11 mouse cellular contexts compared by ENCODE assay signal in the genomic region with DNA sequence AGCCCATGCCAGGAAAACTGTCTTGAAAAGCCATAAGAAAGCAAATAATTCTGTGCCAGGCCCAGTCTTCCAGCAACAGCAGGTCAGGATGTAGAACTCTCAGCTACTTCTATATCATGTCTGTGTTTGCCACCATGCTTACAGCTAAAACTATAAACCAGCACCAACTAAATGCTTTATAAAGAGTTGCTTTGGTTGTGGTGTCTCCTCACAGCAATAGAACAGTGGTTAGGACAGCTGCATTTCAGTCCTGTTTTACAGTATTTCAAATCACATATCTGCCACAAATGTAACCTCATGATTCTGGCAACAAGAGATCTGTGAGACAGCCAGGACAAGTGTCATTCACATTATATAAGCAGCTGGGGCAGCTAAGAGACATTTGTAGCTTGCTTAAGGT. TPM values are rescaled to one million over a fixed set of nuclear protein-coding genes. Genes with fewer than 3 reads are reported as not detected.
DNase-seq lines count a peak whose midpoint lies in the region; ATAC-seq lines count a peak whose summit lies in the region.
"Had no signal": no experiment of that assay in that cellular context is flagged by ENCODE, and none has a peak within 500 bp of the region (broad histone marks: within the 10 kb centered on the region; RNA-seq: fewer than 3 reads in every experiment).

No protein-coding gene starts in this region.

- peak; percentile 5 for DNase-seq in hindbrain, embryonic 11.5 days (ENCODE audit: low spot score)
- no peak for DNase-seq in neural tube, embryonic 10.5 days (ENCODE audit: extremely low spot score, low spot score)
- peak; percentile 38 for DNase-seq in adipocyte (ENCODE audit: low spot score)
- no peak for DNase-seq in right cerebral cortex, postnatal 36 days (ENCODE audit: low spot score in 2 of 2)
- DNase-seq: adrenal gland, postnatal 14 days; heart, postnatal 36 days; kidney, postnatal 10 days had no signal

- H3K27ac ChIP-seq in hindbrain, embryonic 11.5 days (ENCODE audit: low read depth, low read length) = no peak overlapping the region
- H3K27ac ChIP-seq in hindbrain, embryonic 12.5 days = no peak overlapping the region
- 0 out of 2 replicates have a peak overlapping the region, but pooled peaks have one; percentile 54 for H3K27ac ChIP-seq in neural tube, embryonic 13.5 days (replicated peaks)

- no peak overlapping the region for H3K4me3 ChIP-seq in hindbrain, embryonic 11.5 days (ENCODE audit: low read depth, low read length)
- H3K4me3 ChIP-seq in hindbrain, embryonic 12.5 days = no peak overlapping the region
- no peak overlapping the region for H3K4me3 ChIP-seq in neural tube, embryonic 13.5 days

- H3K9ac ChIP-seq in hindbrain, embryonic 11.5 days (ENCODE audit: low read depth, low read length) = no peak overlapping the region
- no peak overlapping the region for H3K9ac ChIP-seq in hindbrain, embryonic 12.5 days
- H3K9ac ChIP-seq in neural tube, embryonic 13.5 days = no peak overlapping the region

- no peaks in the 10 kb centered on the region for H3K36me3 ChIP-seq in hindbrain, embryonic 11.5 days (ENCODE audit: control insufficient read depth, insufficient read depth, low read length)
- H3K36me3 ChIP-seq in hindbrain, embryonic 12.5 days = peaks cover 47% of the 10 kb centered on the region
- H3K36me3 ChIP-seq in neural tube, embryonic 13.5 days = peaks cover 75% of the 10 kb centered on the region

- ATAC-seq in hindbrain, embryonic 11.5 days (ENCODE audit: low FRiP score) = no peak
- no peak for ATAC-seq in hindbrain, embryonic 12.5 days (ENCODE audit: low FRiP score)
- ATAC-seq in neural tube, embryonic 13.5 days (ENCODE audit: low read depth) = no peak
- ATAC-seq in frontal cortex, adult (ENCODE audit: low TSS enrichment) = no peak
- ATAC-seq: lung, postnatal 0 days had no signal

- no peaks in the 10 kb centered on the region for H3K4me1 ChIP-seq in hindbrain, embryonic 11.5 days (replicated peaks; ENCODE audit: control insufficient read depth, insufficient read depth, low read length)
- H3K4me1 ChIP-seq in hindbrain, embryonic 12.5 days = peaks cover 15% of the 10 kb centered on the region
- peaks cover 32% of the 10 kb centered on the region for H3K4me1 ChIP-seq in neural tube, embryonic 13.5 days (replicated peaks)

- no peak overlapping the region for H3K4me2 ChIP-seq in hindbrain, embryonic 11.5 days (replicated peaks; ENCODE audit: low read depth, low read length)
- no peak overlapping the region for H3K4me2 ChIP-seq in hindbrain, embryonic 12.5 days (replicated peaks)
- H3K4me2 ChIP-seq in neural tube, embryonic 13.5 days = no peak overlapping the region

- no peaks in the 10 kb centered on the region for H3K27me3 ChIP-seq in hindbrain, embryonic 11.5 days (ENCODE audit: control insufficient read depth, insufficient read depth, low read length)
- H3K27me3 ChIP-seq in hindbrain, embryonic 12.5 days = no peaks in the 10 kb centered on the region
- H3K27me3 ChIP-seq in neural tube, embryonic 13.5 days = no peaks in the 10 kb centered on the region

- no peaks in the 10 kb centered on the region for H3K9me3 ChIP-seq in hindbrain, embryonic 11.5 days (ENCODE audit: control insufficient read depth, low read length)
- H3K9me3 ChIP-seq in hindbrain, embryonic 12.5 days (replicated peaks) = no peaks in the 10 kb centered on the region
- H3K9me3 ChIP-seq in neural tube, embryonic 13.5 days = no peaks in the 10 kb centered on the region

RNA-seq across cellular contexts. Expression of a gene that starts 6.2 kb away (rescaled TPM):
- 8.6 and 15.1 TPM in 2 replicates for polyA plus RNA-seq in hindbrain, embryonic 11.5 days (2014; fragmentation: Nextera tagmentation; extraction: Ambion mirVana)
- polyA plus RNA-seq in hindbrain, embryonic 12.5 days (2016; fragmentation: Nextera tagmentation; extraction: Ambion mirVana) = 9.6 and 11.4 TPM in 2 replicates
- 11.9 and 12.3 TPM in 2 replicates for polyA plus RNA-seq in neural tube, embryonic 13.5 days (2015; fragmentation: Nextera tagmentation; extraction: Ambion mirVana)

RNA-seq across cellular contexts. Expression of a gene that starts 29.6 kb away (rescaled TPM):
- 43.2 and 51.5 TPM in 2 replicates for polyA plus RNA-seq in hindbrain, embryonic 11.5 days (2014; fragmentation: Nextera tagmentation; extraction: Ambion mirVana)
- 30.6 and 33.5 TPM in 2 replicates for polyA plus RNA-seq in hindbrain, embryonic 12.5 days (2016; fragmentation: Nextera tagmentation; extraction: Ambion mirVana)
- polyA plus RNA-seq in neural tube, embryonic 13.5 days (2015; fragmentation: Nextera tagmentation; extraction: Ambion mirVana) = 25.2 and 28.7 TPM in 2 replicates

RNA-seq across cellular contexts. Expression of a gene that starts 29.7 kb away (rescaled TPM):
- 36.5 and 38.8 TPM in 2 replicates for polyA plus RNA-seq in hindbrain, embryonic 11.5 days (2014; fragmentation: Nextera tagmentation; extraction: Ambion mirVana)
- 23.6 and 24.3 TPM in 2 replicates for polyA plus RNA-seq in hindbrain, embryonic 12.5 days (2016; fragmentation: Nextera tagmentation; extraction: Ambion mirVana)
- 10.2 and 10.9 TPM in 2 replicates for polyA plus RNA-seq in neural tube, embryonic 13.5 days (2015; fragmentation: Nextera tagmentation; extraction: Ambion mirVana)

Comparison
In these comparisons a context has a peak if more than half of its experiments do, and no peak if none do; other contexts are left out.
1. DNase-seq: peak in hindbrain, embryonic 11.5 days (single experiment) and adipocyte (single experiment); none in neural tube, embryonic 10.5 days (single experiment) and right cerebral cortex, postnatal 36 days (0 of 2).